Mouse (Mus musculus): ENCODE results near the gene Eif5b. TPM values are rescaled to one million over a fixed set of nuclear protein-coding genes. Genes with fewer than 3 reads are reported as not detected.

Gene Eif5b
- 41.5 TPM for polyA plus RNA-seq (2014; fragmentation: Illumina TruSeq; extraction: RNeasy Lipid Tissue Mini Kit (QIAGEN cat#74804); ENCODE audit: low read depth, low replicate concordance)

GRCm38 (mm10) chr1:37997867-37998266 is at the start of gene Eif5b, which contains the start of gene Txndc9:
Gene Eif5b, plus strand, starts transcription at chr1:37998010.
Gene Txndc9, minus strand, starts transcription at chr1:37997893.

GRCm38 (mm10) chr1:37957659-37958058 is 40.2 kb upstream of the Eif5b start, which contains the start of gene Lyg1:
Gene Lyg1, minus strand, starts transcription at chr1:37957759.

Other genes starting within 250 kb of the Eif5b start
- 3.6 TPM for gene Tsga10, start 131.6 kb upstream of the Eif5b start, polyA plus RNA-seq (2014; fragmentation: Illumina TruSeq; extraction: RNeasy Lipid Tissue Mini Kit (QIAGEN cat#74804); ENCODE audit: low read depth, low replicate concordance)
- gene Lipt1, start 126.3 kb upstream of the Eif5b start, polyA plus RNA-seq (2014; fragmentation: Illumina TruSeq; extraction: RNeasy Lipid Tissue Mini Kit (QIAGEN cat#74804); ENCODE audit: low read depth, low replicate concordance), result 11.0 TPM
- gene Mitd1, start 107.6 kb upstream of the Eif5b start, polyA plus RNA-seq (2014; fragmentation: Illumina TruSeq; extraction: RNeasy Lipid Tissue Mini Kit (QIAGEN cat#74804); ENCODE audit: low read depth, low replicate concordance), result 32.9 TPM
- gene Mrpl30, start 107.5 kb upstream of the Eif5b start, polyA plus RNA-seq (2014; fragmentation: Illumina TruSeq; extraction: RNeasy Lipid Tissue Mini Kit (QIAGEN cat#74804); ENCODE audit: low read depth, low replicate concordance), result 203 TPM
- not detected for gene Lyg2, start 81.5 kb upstream of the Eif5b start, polyA plus RNA-seq (2014; fragmentation: Illumina TruSeq; extraction: RNeasy Lipid Tissue Mini Kit (QIAGEN cat#74804); ENCODE audit: low read depth, low replicate concordance)
- not detected for gene Lyg1, start 40.3 kb upstream of the Eif5b start, polyA plus RNA-seq (2014; fragmentation: Illumina TruSeq; extraction: RNeasy Lipid Tissue Mini Kit (QIAGEN cat#74804); ENCODE audit: low read depth, low replicate concordance)
- 84.7 TPM for gene Txndc9, start 117 bp upstream of the Eif5b start, polyA plus RNA-seq (2014; fragmentation: Illumina TruSeq; extraction: RNeasy Lipid Tissue Mini Kit (QIAGEN cat#74804); ENCODE audit: low read depth, low replicate concordance)
- 10.9 TPM for gene Rev1, start 131.8 kb downstream of the Eif5b start, polyA plus RNA-seq (2014; fragmentation: Illumina TruSeq; extraction: RNeasy Lipid Tissue Mini Kit (QIAGEN cat#74804); ENCODE audit: low read depth, low replicate concordance)